Mouse (Mus musculus) adrenal gland, postnatal 10 days (tissue): Measurements from ENCODE around the gene Sfn. TPM values are rescaled to one million over a fixed set of nuclear protein-coding genes. Genes with fewer than 3 reads are reported as not detected.
"Not testable (repeated sequence)": the region's sequence is repeated elsewhere in the genome, so short reads cannot be mapped to it uniquely, and the experiment has no call there.

Experiments used
- DNase-seq: peaks from one replicate; pipeline ENCODE4 v3.0.0; 2021; ENCODE audit warnings: mixed read lengths
- long read RNA-seq, 2 experiments: library from polyadenylated mRNA; stranded (forward); transcript quantifications; one replicate each; pipeline ENCODE4 v2.0.0; 2021
- total RNA-seq, 2 experiments: library from RNA; stranded (reverse); gene quantifications; 2 replicates each; pipeline ENCODE4 v1.2.3; 2021

Sfn gene
- 1 to 10 TPM; 2.2 to 3.8 TPM for total RNA-seq
- long read RNA-seq, experiment 1 = 0 reads
- long read RNA-seq, experiment 2, partial matches to known transcripts = 0 of 2 reads
- long read RNA-seq, experiment 2, other reads (novel, unspliced or antisense) = 0 of 2 reads

GRCm38 (mm10) chr4:133601721-133602218, at the start of gene Sfn:
TSS of gene Sfn (minus strand) at chr4:133602168.
- peak; percentile 61 for DNase-seq

- peak; percentile 27 for DNase-seq
Observed at GRCm38 (mm10) chr4:133651445-133651844, 49.5 kb upstream of the Sfn start.

- DNase-seq = peak; percentile 86
Observed at GRCm38 (mm10) chr4:133649989-133650699, 48.2 kb upstream of the Sfn start, which contains the start of gene Zdhhc18. TSS of gene Zdhhc18 (minus strand) at chr4:133650154.

GRCm38 (mm10) chr4:133649464-133649863, 47.5 kb upstream of the Sfn start:
- DNase-seq = not testable (repeated sequence)

- no peak for DNase-seq
Observed at GRCm38 (mm10) chr4:133645680-133646079, 43.7 kb upstream of the Sfn start.

- no peak for DNase-seq
Observed at GRCm38 (mm10) chr4:133645195-133645594, 43.2 kb upstream of the Sfn start.

- DNase-seq = no peak
Observed at GRCm38 (mm10) chr4:133634043-133634410, 32.1 kb upstream of the Sfn start.

- peak; percentile 96 for DNase-seq
Observed at GRCm38 (mm10) chr4:133633332-133634042, 31.5 kb upstream of the Sfn start.

- peak; percentile 65 for DNase-seq
Observed at GRCm38 (mm10) chr4:133632483-133633327, 30.7 kb upstream of the Sfn start.

- DNase-seq = no peak
Observed at GRCm38 (mm10) chr4:133631769-133632411, 29.9 kb upstream of the Sfn start.

GRCm38 (mm10) chr4:133631071-133631768, 29.3 kb upstream of the Sfn start:
- peak; percentile 46 for DNase-seq

GRCm38 (mm10) chr4:133630326-133630920, 28.5 kb upstream of the Sfn start:
- DNase-seq = peak; percentile 39

- DNase-seq = no peak
Observed at GRCm38 (mm10) chr4:133629191-133629590, 27.2 kb upstream of the Sfn start.

- no peak for DNase-seq
Observed at GRCm38 (mm10) chr4:133628517-133628916, 26.5 kb upstream of the Sfn start.

GRCm38 (mm10) chr4:133627039-133627438, 25.1 kb upstream of the Sfn start:
- no peak for DNase-seq

GRCm38 (mm10) chr4:133626621-133627020, 24.7 kb upstream of the Sfn start:
- DNase-seq = no peak

GRCm38 (mm10) chr4:133626221-133626620, 24.3 kb upstream of the Sfn start:
- DNase-seq = no peak

- DNase-seq = peak; percentile 53
Observed at GRCm38 (mm10) chr4:133625621-133626071, 23.7 kb upstream of the Sfn start.

GRCm38 (mm10) chr4:133624830-133625229, 22.9 kb upstream of the Sfn start:
- DNase-seq = no peak

- no peak for DNase-seq
Observed at GRCm38 (mm10) chr4:133622161-133622695, 20.3 kb upstream of the Sfn start.
